8 mouse cellular contexts compared by ENCODE assay signal in the genomic region with DNA sequence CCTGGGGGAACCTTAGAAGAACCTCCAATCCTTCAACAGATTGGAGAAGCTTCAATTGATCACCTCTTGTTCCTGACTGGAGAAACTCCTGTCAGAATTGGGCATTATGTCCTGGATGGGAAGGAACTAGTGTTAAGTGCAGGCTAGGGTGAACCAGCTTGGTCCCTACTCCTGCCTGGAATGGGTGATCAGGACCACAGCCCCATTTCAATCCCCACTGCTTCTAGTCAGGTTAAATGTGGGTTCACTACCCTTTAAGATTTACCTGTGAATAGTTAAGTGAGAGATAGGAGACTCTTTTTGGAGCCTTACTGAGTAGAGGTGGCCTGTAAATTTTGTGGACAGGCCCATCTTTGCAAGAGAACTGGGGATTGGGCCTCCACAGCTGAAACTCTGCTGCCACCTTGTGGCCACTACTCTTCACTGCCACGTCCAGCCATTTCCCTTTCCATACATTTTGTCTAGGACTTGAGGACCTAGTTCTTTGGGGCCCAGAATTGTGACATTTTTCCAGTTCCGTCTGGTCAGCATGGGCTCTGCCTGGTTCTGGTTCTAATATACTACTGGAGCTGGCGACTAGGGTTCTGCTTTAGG. TPM values are rescaled to one million over a fixed set of nuclear protein-coding genes. Genes with fewer than 3 reads are reported as not detected.
DNase-seq lines count a peak whose midpoint lies in the region; ATAC-seq and TF ChIP-seq lines count a peak whose summit lies in the region.

A gene (minus strand): TSS at position 51 of the 594 bp plus-strand sequence.

- peak; percentile 83 for ATAC-seq in common myeloid progenitor, adult 5-6 weeks (replicated peaks; ENCODE audit: low read depth, poor library complexity, severe bottlenecking)
- peak; percentile 79 for ATAC-seq in granulocyte monocyte progenitor cell, adult 5-6 weeks (replicated peaks; ENCODE audit: poor library complexity, severe bottlenecking)

- WGBS in lung, adult 2 months, result 8% methylated on average over 3 of the region's 3 CpGs

- no peaks in the 10 kb centered on the region for H3K27me3 ChIP-seq in E14TG2a.4 (ENCODE audit: insufficient read depth, low read length)

- no peak for TF ChIP-seq POLR2A in lung, adult 2 months (IDR thresholded peaks at IDR 0.05; ENCODE audit: borderline replicate concordance, extremely low read depth, low read depth, low read length)

- peaks cover 35% of the 10 kb centered on the region for H3K4me1 ChIP-seq in E14TG2a.4 (replicated peaks; ENCODE audit: low read depth, low read length)
- H3K4me1 ChIP-seq in lung, adult 2 months (ENCODE audit: control insufficient read depth, insufficient read depth, low read length), result no peaks in the 10 kb centered on the region

- no peaks in the 10 kb centered on the region for H3K9me3 ChIP-seq in E14TG2a.4 (ENCODE audit: low read length)

- peak; percentile 87 for DNase-seq in adipocyte (ENCODE audit: low spot score)
- peak; percentile 87 for DNase-seq in kidney, postnatal 10 days
- peak; percentile 72 for DNase-seq in lung, adult 2 months
- DNase-seq in retina, adult 2 months (ENCODE audit: low read depth, low spot score), result peak; percentile 55
- peak; percentile 57 to 77 for DNase-seq in urinary bladder, postnatal 4 days (ENCODE audit: low spot score in 2 of 2)

- no peak within 1 kb of the TSS for H3K4me3 ChIP-seq in E14TG2a.4 (replicated peaks; ENCODE audit: low read length)
- H3K4me3 ChIP-seq in lung, adult 2 months (replicated peaks; ENCODE audit: extremely low read depth, low read depth, low read length), result no peak within 1 kb of the TSS

- peaks cover 86% of the 10 kb centered on the region for H3K36me3 ChIP-seq in E14TG2a.4 (ENCODE audit: insufficient read depth, low read length)

- peak; percentile 96 for TF ChIP-seq CTCF in E14TG2a.4 (conservative IDR thresholded peaks at IDR 0.05; ENCODE audit: low read length)
- peak; percentile 92 for TF ChIP-seq CTCF in lung, adult 2 months (IDR thresholded peaks at IDR 0.05; ENCODE audit: insufficient read depth, low read length)

RNA-seq across cellular contexts. Expression of the gene that starts here (rescaled TPM):
- 0.50 and 0.68 TPM in 2 replicates for total RNA-seq in common myeloid progenitor, adult 5-6 weeks (2017)
- total RNA-seq in granulocyte monocyte progenitor cell, adult 5-6 weeks (2014; fragmentation: Nextera tagmentation), result 12.9 and 19.4 TPM in 2 replicates
- total RNA-seq in granulocyte monocyte progenitor cell, adult 5-6 weeks (2017), result 2.4 TPM in 1 of 2 replicates, not detected in the other
- 8.8 and 11.0 TPM in 2 replicates for polyA plus RNA-seq in lung, adult 2 months (2012; rRNA removed)

Comparison
In these comparisons a context has a peak if more than half of its experiments do, and no peak if none do; other contexts are left out.
1. Peak in ATAC-seq in common myeloid progenitor, adult 5-6 weeks; RNA of the gene not detected or under 1 TPM.